Mouse (Mus musculus) heart, adult 9 months (tissue): ENCODE measurements around the gene Nmd3.

Experiments used
- DNase-seq, 2 experiments: peaks; one replicate each; pipeline ENCODE4 v3.0.0; 2022; ENCODE audit warnings: low spot score in 2 of 2

The Nmd3 gene

GRCm38 (mm10) chr3:69721814-69722186 lies at the start of gene Nmd3:
Gene Nmd3 (plus strand): TSS chr3:69721985.
- DNase-seq: peak; percentile 82 to 85

- no peak for DNase-seq
These were observed 48.4 kb upstream of the Nmd3 start for GRCm38 (mm10) chr3:69673351-69673750.

- peak in 1 of 2 experiments; percentile 19 for DNase-seq
These were observed 47.6 kb upstream of the Nmd3 start for GRCm38 (mm10) chr3:69674206-69674605.

GRCm38 (mm10) chr3:69689791-69690190 lies 32.0 kb upstream of the Nmd3 start:
- DNase-seq: no peak

- DNase-seq: no peak
These were observed 30.8 kb upstream of the Nmd3 start for GRCm38 (mm10) chr3:69690939-69691338.

- peak in 1 of 2 experiments; percentile 23 for DNase-seq
These were observed 21.8 kb upstream of the Nmd3 start for GRCm38 (mm10) chr3:69699851-69700500.

GRCm38 (mm10) chr3:69701905-69702304 lies 19.9 kb upstream of the Nmd3 start:
- DNase-seq: no peak

- no peak for DNase-seq
These were observed 19.4 kb upstream of the Nmd3 start for GRCm38 (mm10) chr3:69702421-69702820.

- no peak for DNase-seq
These were observed 12.5 kb upstream of the Nmd3 start for GRCm38 (mm10) chr3:69709043-69709929.

- DNase-seq: no peak
These were observed 9.7 kb upstream of the Nmd3 start for GRCm38 (mm10) chr3:69711907-69712600.

GRCm38 (mm10) chr3:69717476-69717875 lies 4.3 kb upstream of the Nmd3 start:
- no peak for DNase-seq

- DNase-seq: peak; percentile 19 to 36
These were observed 542 bp downstream of the Nmd3 start for GRCm38 (mm10) chr3:69722187-69722867.

GRCm38 (mm10) chr3:69723161-69723560 lies 1.4 kb downstream of the Nmd3 start:
- no peak for DNase-seq

- no peak for DNase-seq
These were observed 9.1 kb downstream of the Nmd3 start for GRCm38 (mm10) chr3:69730930-69731329.

GRCm38 (mm10) chr3:69733939-69734338 lies 12.2 kb downstream of the Nmd3 start:
- DNase-seq: no peak

GRCm38 (mm10) chr3:69755192-69755591 lies 33.4 kb downstream of the Nmd3 start:
- no peak for DNase-seq

GRCm38 (mm10) chr3:69755968-69756367 lies 34.2 kb downstream of the Nmd3 start:
- DNase-seq: no peak

- peak; percentile 24 to 26 for DNase-seq
These were observed 34.7 kb downstream of the Nmd3 start for GRCm38 (mm10) chr3:69756499-69756898.

- no peak for DNase-seq
These were observed 35.7 kb downstream of the Nmd3 start for GRCm38 (mm10) chr3:69757456-69757855.

- no peak for DNase-seq
These were observed 38.3 kb downstream of the Nmd3 start for GRCm38 (mm10) chr3:69760081-69760480.

- no peak for DNase-seq
These were observed 39.4 kb downstream of the Nmd3 start for GRCm38 (mm10) chr3:69761195-69761594.

GRCm38 (mm10) chr3:69762838-69763368 lies 41.1 kb downstream of the Nmd3 start:
- DNase-seq: no peak
